Mouse (Mus musculus) spleen, postnatal 4 days (tissue): Measurements from ENCODE around the gene Rps6kl1.

ENCODE experiments used
- DNase-seq, 2 experiments: peaks; one replicate each; pipeline ENCODE4 v3.0.0; 2022; ENCODE audit warnings: low spot score in 2 of 2

Gene Rps6kl1

DNA sequence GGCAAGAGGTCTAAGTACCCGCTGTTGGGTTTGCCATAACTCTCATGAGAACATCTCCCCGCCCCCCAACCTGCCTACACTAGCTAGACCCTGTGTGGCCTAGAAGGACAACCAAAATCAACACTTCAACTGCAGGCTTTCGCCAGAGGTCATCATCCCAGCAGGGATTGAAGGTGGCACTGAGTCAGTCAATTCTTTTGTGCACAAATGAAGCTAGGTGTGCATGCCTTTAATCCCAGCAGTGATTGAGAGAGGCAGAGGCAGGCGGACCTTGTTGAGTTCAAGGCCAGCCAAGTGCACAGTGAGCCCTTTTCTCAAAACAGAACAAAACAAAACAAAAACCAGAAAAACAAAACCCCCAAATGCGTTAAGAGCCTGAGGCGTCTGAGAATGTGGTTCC is 10.0 kb downstream of the Rps6kl1 start:
- no peak for DNase-seq

- DNase-seq, result no peak
Measured at GRCm38 (mm10) chr12:85140036-85140701, 10.9 kb downstream of the Rps6kl1 start.

DNA sequence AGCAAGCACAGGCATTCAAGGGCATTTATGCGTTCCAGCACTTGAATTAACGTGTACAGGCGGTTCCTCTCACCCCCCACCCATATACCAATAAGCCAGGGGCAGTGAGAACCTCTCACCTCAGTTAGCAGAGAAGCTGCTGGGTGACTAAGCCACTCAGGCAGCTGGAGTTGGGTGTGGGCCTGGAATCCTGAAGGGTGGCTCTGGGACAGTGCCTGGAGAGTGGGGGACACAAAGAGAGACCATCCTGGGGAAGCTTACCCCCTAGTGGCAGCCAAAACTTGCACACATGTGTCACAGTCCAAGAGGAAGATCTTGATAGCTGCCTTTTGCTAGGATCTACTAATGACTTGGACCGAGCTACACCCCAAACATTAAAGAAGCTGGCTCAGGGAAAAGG is 14.4 kb downstream of the Rps6kl1 start:
- no peak for DNase-seq

- DNase-seq, result no peak
Measured at GRCm38 (mm10) chr12:85135513-85136470, 15.3 kb downstream of the Rps6kl1 start.

DNA sequence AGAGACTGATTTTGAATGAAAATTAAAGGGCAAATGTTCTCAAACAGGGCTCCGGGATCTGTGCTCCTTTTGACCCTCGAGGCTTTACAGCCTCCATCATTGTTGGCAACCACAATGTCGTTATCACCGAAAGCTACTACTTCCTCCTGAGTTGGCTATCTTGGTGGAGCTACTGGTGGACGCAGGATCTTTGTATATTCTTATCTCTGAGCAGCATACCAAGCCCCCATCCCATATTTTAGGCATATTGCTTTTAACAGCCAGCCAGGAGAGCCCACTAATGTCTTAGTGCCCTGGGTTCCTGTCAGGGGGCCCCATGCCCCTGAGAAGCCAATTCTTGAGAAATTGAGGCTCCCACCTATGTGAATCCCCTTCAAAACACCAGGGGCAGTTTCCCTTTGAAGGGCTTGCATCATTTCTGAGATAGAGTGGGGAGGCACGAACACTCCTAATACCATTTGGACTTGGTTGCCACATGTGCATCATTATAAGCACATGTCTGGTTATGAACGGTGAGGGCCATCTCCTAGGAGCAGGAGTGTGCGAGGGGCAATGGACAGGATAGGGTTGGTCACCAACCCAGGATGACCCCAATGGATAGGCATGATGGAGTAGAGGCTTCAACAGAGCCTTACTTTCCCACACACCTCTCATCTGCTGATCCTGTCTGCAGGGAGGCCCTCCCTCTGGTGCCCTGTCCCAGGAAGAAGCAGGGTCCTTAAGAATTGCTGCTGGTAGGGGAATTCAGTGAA is 16.8 kb downstream of the Rps6kl1 start:
- no peak for DNase-seq

- DNase-seq, result peak in 1 of 2 experiments; percentile 57
Measured at GRCm38 (mm10) chr12:85131361-85131760, 19.7 kb downstream of the Rps6kl1 start.

- DNase-seq, result no peak
Measured at GRCm38 (mm10) chr12:85129426-85129978, 21.6 kb downstream of the Rps6kl1 start.

DNA sequence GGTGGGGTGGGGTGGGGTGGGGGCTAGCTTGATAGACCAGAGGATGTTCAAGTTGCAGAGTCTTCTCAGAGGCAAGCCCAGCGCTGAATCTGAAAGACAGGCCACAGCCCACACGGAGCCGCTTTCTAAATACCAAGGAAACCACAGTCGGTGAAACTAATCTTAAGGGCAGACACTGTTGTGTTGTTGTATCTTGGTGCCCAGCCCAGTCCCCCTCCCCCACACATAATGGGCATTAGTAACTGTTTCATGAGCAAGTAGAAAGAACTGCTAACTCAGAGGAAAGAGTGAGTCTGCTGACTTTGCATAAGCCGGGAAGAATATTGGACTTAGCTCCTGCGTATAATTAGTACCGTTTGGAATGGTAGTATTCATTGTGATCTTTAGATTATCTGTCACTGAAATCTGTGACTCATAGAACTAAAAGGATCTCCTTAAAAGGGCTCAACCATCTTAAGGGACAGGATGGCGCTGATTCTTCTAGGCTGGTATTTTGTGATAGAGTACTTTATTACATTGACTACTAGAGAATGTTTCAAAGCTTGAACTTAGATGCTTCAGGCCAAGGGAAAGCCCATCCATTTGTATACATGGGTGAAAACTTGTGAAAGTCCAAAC is 24.0 kb downstream of the Rps6kl1 start:
- DNase-seq, result no peak

- no peak for DNase-seq
Measured at GRCm38 (mm10) chr12:85124751-85125150, 26.3 kb downstream of the Rps6kl1 start.

- no peak for DNase-seq
Measured at GRCm38 (mm10) chr12:85123645-85124044, 27.4 kb downstream of the Rps6kl1 start.

DNA sequence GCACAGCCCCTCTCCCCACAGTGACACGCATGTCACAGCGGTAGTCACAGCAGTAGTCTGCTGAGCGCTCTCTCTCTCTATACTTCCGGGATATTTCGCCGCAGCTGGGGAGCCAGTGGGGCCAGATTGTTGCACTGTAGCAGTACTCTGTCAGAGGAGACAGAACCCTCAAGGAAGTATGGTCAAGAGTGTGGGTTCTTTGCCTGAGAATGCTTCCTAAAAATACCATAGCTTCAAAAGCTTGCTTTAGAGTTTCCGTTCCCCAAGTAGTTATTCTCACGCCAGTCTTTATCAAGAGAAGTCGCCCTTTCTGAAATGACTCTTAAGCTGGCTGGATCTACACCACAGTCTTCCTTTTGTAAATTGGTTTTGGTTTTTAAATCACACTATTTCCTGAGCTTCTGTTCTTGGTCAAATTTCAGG is 27.9 kb downstream of the Rps6kl1 start:
- no peak for DNase-seq

DNA sequence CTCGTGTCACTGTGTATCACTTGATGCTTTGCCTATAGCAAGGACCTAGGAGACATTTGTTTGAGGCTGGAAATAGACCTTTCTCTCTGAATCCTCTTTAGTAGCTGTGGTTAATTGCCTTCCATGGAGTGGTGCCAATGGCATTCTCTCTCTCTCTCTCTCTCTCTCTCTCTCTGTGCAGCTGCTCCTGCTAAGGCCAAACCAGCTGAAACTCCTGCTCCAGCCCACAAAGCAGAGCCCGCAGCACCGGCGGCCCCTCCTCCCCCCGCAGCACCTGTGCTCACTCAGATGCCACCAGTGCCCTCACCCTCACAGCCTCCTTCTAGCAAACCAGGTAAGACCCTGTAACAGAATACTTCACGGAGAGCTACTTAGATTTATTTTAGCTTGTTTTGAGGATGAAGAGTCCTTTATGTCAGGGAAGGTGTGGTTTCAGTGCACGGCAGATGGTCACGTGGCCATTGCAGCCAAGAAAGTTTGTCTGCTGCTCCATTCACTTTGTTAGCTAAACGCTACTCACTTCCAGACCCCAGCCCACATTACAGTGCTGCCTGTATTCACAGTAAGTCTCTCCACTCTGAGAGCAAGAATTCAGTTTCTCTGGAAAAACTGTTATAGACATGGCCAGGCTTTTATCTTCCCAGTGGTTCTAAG is 29.1 kb downstream of the Rps6kl1 start:
- no peak for DNase-seq

DNA sequence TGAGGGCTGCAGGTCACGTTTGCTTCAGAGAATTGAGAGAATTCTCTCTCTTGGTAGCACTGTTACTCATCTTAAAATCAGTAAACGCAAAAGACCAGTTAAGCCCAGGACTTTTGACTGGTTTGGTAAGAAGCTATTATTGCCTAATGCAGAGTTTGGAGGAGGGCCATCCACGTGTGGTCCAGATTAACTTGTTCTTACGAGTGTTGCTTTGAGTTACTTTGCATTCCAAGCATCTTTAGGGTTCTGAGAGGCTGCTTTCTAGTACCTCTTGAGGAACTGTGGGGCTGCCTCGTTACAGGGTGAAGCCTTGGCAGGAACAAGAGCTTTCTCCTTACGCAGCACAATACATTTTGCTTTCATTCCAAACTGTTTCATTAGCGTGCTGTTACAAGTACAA is 35.4 kb downstream of the Rps6kl1 start:
- DNase-seq, result no peak

- no peak for DNase-seq
Measured at GRCm38 (mm10) chr12:85113917-85114316, 37.1 kb downstream of the Rps6kl1 start.

DNA sequence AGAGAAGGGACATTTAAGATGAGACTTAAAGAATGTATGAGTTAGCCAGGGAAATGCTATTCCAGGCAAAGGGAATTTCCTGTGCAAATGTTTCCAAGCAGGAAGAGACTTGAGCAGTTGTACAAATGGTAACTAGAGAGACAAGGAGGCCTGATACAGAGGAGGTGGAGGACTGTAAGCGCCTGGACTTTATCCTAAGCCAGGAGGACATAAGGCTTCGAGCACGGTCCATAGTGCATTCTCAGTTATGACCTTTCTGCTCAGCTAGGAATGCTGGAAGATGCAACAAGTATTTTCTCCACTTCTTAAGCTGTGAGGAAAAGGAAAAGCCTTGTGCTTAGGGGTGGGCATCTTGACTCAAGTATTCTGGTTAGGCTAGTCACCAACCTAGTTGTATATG is 37.7 kb downstream of the Rps6kl1 start:
- DNase-seq, result no peak

- no peak for DNase-seq
Measured at GRCm38 (mm10) chr12:85112550-85113251, 38.4 kb downstream of the Rps6kl1 start.

- DNase-seq, result peak; percentile 89 to 96
Measured at GRCm38 (mm10) chr12:85110698-85111592, 40.1 kb downstream of the Rps6kl1 start, which contains the start of the genes Prox2 and Dlst. TSS of gene Prox2 (minus strand) at chr12:85110759. TSS of gene Dlst (plus strand) at chr12:85110833.

DNA sequence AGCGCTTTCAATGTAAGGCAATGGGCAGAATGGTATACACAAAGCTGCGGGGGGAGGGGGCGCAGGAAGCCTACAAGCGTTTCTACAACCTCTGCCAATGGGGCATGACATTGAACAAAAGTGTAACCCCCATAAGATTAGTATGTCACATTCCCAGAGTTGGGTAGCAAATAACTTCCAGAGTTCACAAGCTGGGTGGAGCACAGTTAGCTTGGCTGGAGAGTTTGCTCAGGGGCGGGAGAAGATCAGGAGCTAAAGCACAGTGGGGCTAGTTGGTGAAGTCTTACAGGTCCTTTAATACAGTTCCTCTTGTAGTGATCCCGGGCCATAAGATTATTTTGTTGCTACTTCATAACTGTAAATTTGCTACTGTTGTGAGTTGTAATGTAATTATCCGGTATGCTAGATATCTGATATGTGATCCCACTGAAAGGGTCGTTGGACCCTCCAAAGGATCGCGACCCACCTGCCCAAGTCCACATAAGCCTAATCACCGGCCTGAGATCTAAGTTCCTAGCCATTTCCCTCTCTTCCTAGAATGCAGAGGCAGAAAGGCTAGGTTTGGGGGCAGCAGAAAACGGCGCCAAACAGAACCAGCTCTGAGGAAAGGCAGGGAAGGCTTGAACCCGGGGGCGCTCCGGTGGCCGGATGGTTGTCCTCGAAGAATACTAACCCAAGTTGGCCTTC is 40.9 kb downstream of the Rps6kl1 start:
- peak in 1 of 2 experiments; percentile 65 for DNase-seq
